Mouse (Mus musculus) G1E (cell line): ENCODE measurements around the gene Lama1.

Experiments
- CTCF ChIP-seq: IDR thresholded peaks from 2 replicates; pipeline ENCODE4 v1.5.1; 2012; ENCODE audit warnings: low read depth, low read length, inconsistent platforms, mixed read lengths
- GATA1 ChIP-seq: IDR thresholded peaks from 2 replicates; pipeline ENCODE4 v1.6.1; 2012; ENCODE audit warnings: borderline replicate concordance, low read length, inconsistent platforms, mixed read lengths
- POLR2AphosphoS5 ChIP-seq: IDR thresholded peaks from 2 replicates; pipeline ENCODE4 v1.6.1; 2012; ENCODE audit warnings: low read depth, low read length, inconsistent platforms; ENCODE audit not compliant: insufficient replicate concordance
- TAL1 ChIP-seq: conservative IDR thresholded peaks from 2 replicates; pipeline ENCODE4 v1.6.1; 2012; ENCODE audit warnings: low read depth, low read length, inconsistent platforms, mixed read lengths

DNA sequence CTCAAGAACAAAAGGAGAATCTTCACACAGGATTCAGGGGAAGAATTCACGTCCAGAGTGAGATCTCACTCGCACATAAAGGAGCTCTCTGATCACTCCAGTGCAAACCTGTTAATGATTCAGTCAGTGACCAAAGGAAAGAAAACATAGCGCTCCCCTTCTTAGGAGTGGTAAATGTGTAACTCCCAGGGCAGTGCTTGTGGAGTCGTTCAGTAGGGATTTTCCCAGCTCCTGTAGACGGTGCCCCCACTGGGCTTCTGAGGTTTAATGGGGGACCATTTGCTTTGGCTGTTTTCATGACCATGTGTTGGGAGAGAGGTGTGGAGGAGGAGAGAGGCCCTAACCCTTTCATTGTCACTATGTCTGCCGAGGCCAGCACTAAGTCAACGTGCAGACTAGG, 31.7 kb downstream of the Lama1 start:
- TF ChIP-seq POLR2AphosphoS5 (no peak), CTCF (no peak), TAL1 (no peak), GATA1 (no peak)
